Mouse (Mus musculus): ENCODE data around the gene Nkx2-2. TPM values are rescaled to one million over a fixed set of nuclear protein-coding genes. Genes with fewer than 3 reads are reported as not detected.

The Nkx2-2 gene
- total and polyA plus RNA-seq, 3 experiments, result not detected

GRCm38 (mm10) chr2:147189546-147190315 lies 4.3 kb downstream of the Nkx2-2 start:
- Histone ChIP-seq H3K27ac (ENCODE audit: insufficient read depth, low read depth) (no peak overlapping the region), H3K4me3 (replicated peaks in 1 of 3; ENCODE audit: low read depth in 2 of 3, low read length in 2 of 3, poor library complexity in 1 of 3) (no peak overlapping the region), H3K27me3 (replicated peaks) (peaks cover 57% of the 10 kb centered on the region), H3K36me3 (replicated peaks in 1 of 2; ENCODE audit: control insufficient read depth in 1 of 2, insufficient read depth in 1 of 2, low read length in 1 of 2) (no peaks in the 10 kb centered on the region), H3K4me2 (ENCODE audit: insufficient read depth, low read depth, poor library complexity, severe bottlenecking) (no peak overlapping the region), H3K9ac (ENCODE audit: insufficient read depth, low read depth) (no peak overlapping the region), H3K9me3 (replicated peaks; ENCODE audit: low read length) (peaks cover 9% of the 10 kb centered on the region), H3K79me2 (replicated peaks; ENCODE audit: control insufficient read depth, extremely low read depth, insufficient read depth, poor library complexity, severe bottlenecking) (no peaks in the 10 kb centered on the region), H3K4me1 (ENCODE audit: control insufficient read depth in 1 of 2, insufficient read depth in 2 of 2) (no peaks in the 10 kb centered on the region)
- TF ChIP-seq PAX5 (IDR thresholded peaks at IDR 0.05; ENCODE audit: low read length) (no peak), RAD21 (IDR thresholded peaks at IDR 0.05; ENCODE audit: low read depth, low read length) (no peak), ELF1 (IDR thresholded peaks at IDR 0.05; ENCODE audit: low read depth, low read length) (no peak), UBTF (IDR thresholded peaks at IDR 0.05; ENCODE audit: low read depth, low read length) (no peak), POLR2A (IDR thresholded peaks at IDR 0.05; ENCODE audit: low read depth, low read length) (no peak), CTCF (conservative IDR thresholded peaks at IDR 0.05 in 1 of 2, IDR thresholded peaks at IDR 0.05 in 1 of 2; ENCODE audit: low read depth in 2 of 2, low read length in 2 of 2) (no peak), POLR2AphosphoS2 (IDR thresholded peaks at IDR 0.05; ENCODE audit: low read depth, low read length) (no peak), SMC3 (IDR thresholded peaks at IDR 0.05; ENCODE audit: low read depth, low read length) (no peak), MEF2A (IDR thresholded peaks at IDR 0.05; ENCODE audit: borderline replicate concordance, low read depth, low read length) (no peak), TBP (conservative IDR thresholded peaks at IDR 0.05; ENCODE audit: low read depth, low read length) (no peak), ZKSCAN1 (IDR thresholded peaks at IDR 0.05; ENCODE audit: borderline replicate concordance, low read depth, low read length) (no peak)
- in situ Hi-C loops (cut with MboI; ENCODE audit: low pct_ligation_motif_present, low pct_unique_long_range_greater_than_20kb, low sequenced_read_pairs) (no loop called here), dilution Hi-C loops (cut with MboI; ENCODE audit: extremely low pct_ligation_motif_present, extremely low pct_unique_long_range_greater_than_20kb, low sequenced_read_pairs) (no loop called here)
- no peak for DNase-seq (ENCODE audit: extremely low read depth)

- no peak overlapping the region for H3K4me2 ChIP-seq (ENCODE audit: insufficient read depth, low read depth, poor library complexity, severe bottlenecking)
- H3K27me3 ChIP-seq (replicated peaks), result peaks cover 57% of the 10 kb centered on the region
- peaks cover 6% of the 10 kb centered on the region for H3K9me3 ChIP-seq (replicated peaks; ENCODE audit: low read length)
- DNase-seq (ENCODE audit: extremely low read depth), result no peak
- H3K36me3 ChIP-seq (replicated peaks in 1 of 2; ENCODE audit: control insufficient read depth in 1 of 2, insufficient read depth in 1 of 2, low read length in 1 of 2), result no peaks in the 10 kb centered on the region
- dilution Hi-C loops (cut with MboI; ENCODE audit: extremely low pct_ligation_motif_present, extremely low pct_unique_long_range_greater_than_20kb, low sequenced_read_pairs), result no loop called here
- H3K4me3 ChIP-seq (replicated peaks in 1 of 3; ENCODE audit: low read depth in 2 of 3, low read length in 2 of 3, poor library complexity in 1 of 3), result no peak overlapping the region
- TF ChIP-seq NRF1 (IDR thresholded peaks at IDR 0.05; ENCODE audit: low read depth, low read length) (no peak), RCOR1 (conservative IDR thresholded peaks at IDR 0.05; ENCODE audit: low read depth, low read length) (no peak), RAD21 (IDR thresholded peaks at IDR 0.05; ENCODE audit: low read depth, low read length) (no peak), USF1 (IDR thresholded peaks at IDR 0.05; ENCODE audit: low read depth, low read length) (no peak), CHD1 (IDR thresholded peaks at IDR 0.05; ENCODE audit: low read depth, low read length) (no peak), ZNF384 (IDR thresholded peaks at IDR 0.05; ENCODE audit: low read depth, low read length) (no peak), SMC3 (IDR thresholded peaks at IDR 0.05; ENCODE audit: low read depth, low read length) (no peak), ZKSCAN1 (IDR thresholded peaks at IDR 0.05; ENCODE audit: borderline replicate concordance, low read depth, low read length) (no peak)
- H3K9ac ChIP-seq (ENCODE audit: insufficient read depth, low read depth), result no peak overlapping the region
- H3K4me1 ChIP-seq (ENCODE audit: control insufficient read depth in 1 of 2, insufficient read depth in 2 of 2), result no peaks in the 10 kb centered on the region
- H3K27ac ChIP-seq (ENCODE audit: insufficient read depth, low read depth), result no peak overlapping the region
- in situ Hi-C loops (cut with MboI; ENCODE audit: low pct_ligation_motif_present, low pct_unique_long_range_greater_than_20kb, low sequenced_read_pairs), result no loop called here
- H3K79me2 ChIP-seq (replicated peaks; ENCODE audit: control insufficient read depth, extremely low read depth, insufficient read depth, poor library complexity, severe bottlenecking), result no peaks in the 10 kb centered on the region
Measured at GRCm38 (mm10) chr2:147188871-147189545, 5.0 kb downstream of the Nkx2-2 start.
